Mouse (Mus musculus) lung, postnatal 0 days (tissue): Measurements from ENCODE around the gene Btc.

Experiments used
- CTCF ChIP-seq: IDR thresholded peaks from 2 replicates; pipeline ENCODE4 v1.5.1; 2016; ENCODE audit warnings: antibody characterized with exemption, mild to moderate bottlenecking
- EP300 ChIP-seq: IDR thresholded peaks from 2 replicates; pipeline ENCODE4 v1.6.1; 2016; ENCODE audit warnings: antibody characterized with exemption, mild to moderate bottlenecking, control low read depth

DNA sequence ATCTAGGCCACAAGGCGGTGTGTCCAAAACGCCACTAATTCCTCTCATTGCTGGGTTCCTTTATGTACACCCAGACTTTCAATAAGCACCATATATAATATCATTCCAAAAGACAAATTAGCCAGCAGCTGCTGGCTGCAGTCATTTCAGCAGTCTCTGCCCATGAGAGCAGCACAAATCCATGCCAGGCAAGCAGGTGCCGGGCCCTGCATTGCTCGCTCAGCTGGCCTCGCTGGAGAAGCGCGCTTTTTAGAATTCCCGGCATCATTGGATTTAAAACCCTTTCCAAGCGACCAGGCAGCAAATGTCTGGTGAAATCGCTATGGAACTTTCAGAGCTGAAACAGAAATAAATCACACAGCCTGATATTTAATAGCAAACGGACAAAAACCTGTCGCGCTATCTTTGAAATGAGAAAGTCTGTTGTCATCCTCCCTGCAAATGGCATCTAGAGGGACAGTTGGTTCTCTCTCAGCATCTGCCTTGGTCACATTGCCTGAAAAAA lies 34.7 kb downstream of the Btc start:
- TF ChIP-seq CTCF (no peak), EP300 (no peak)
